Mouse (Mus musculus) skeletal muscle tissue, postnatal 0 days (tissue): ENCODE measurements around the gene Gm1604a. TPM values are rescaled to one million over a fixed set of nuclear protein-coding genes. Genes with fewer than 3 reads are reported as not detected.

ENCODE experiments used
- polyA plus RNA-seq: library from polyadenylated mRNA; unstranded; fragments of >200 nt; fragmentation: Nextera tagmentation; extraction: Ambion mirVana; gene quantifications from 2 replicates; pipeline ENCODE4 v1.2.1, GENCODE M21; 2015

The Gm1604a gene
- not detected in 2 replicates for polyA plus RNA-seq

GRCm38 (mm10) chr17:7025257-7025656 is at the start of gene Gm1604a:
TSS of gene Gm1604a (plus strand) at chr17:7025568.

GRCm38 (mm10) chr17:6978287-6979248 is 46.8 kb upstream of the Gm1604a start, which contains the start of gene Gm49721:
TSS of gene Gm49721 (plus strand) at chr17:6978904.

Other genes starting within 250 kb of the Gm1604a start
- 7.9 and 13.1 TPM in 2 replicates for gene Ezr, start 242.8 kb upstream of the Gm1604a start, polyA plus RNA-seq
- gene Rsph3b, start 76.9 kb upstream of the Gm1604a start, polyA plus RNA-seq = 46.7 and 48.1 TPM in 2 replicates
- 20.8 and 22.7 TPM in 2 replicates for gene Tagap1, start 64.4 kb upstream of the Gm1604a start, polyA plus RNA-seq
- 204 and 214 TPM in 2 replicates for gene Rnaset2b, start 54.9 kb upstream of the Gm1604a start, polyA plus RNA-seq
- 0.06 TPM in 1 of 2 replicates, not detected in the other for gene Gm49721, start 46.7 kb upstream of the Gm1604a start, polyA plus RNA-seq
- 6.3 and 8.6 TPM in 2 replicates for gene Rps6ka2, start 144.5 kb downstream of the Gm1604a start, polyA plus RNA-seq